Mouse (Mus musculus): ENCODE results near the gene Ndufs6. TPM values are rescaled to one million over a fixed set of nuclear protein-coding genes. Genes with fewer than 3 reads are reported as not detected.
A peak's percentile ranks its signal among the peaks of the same experiment; 100 is the strongest.

Ndufs6 gene
- total RNA-seq, 2 experiments from 2014 or later = 257 to 408 TPM

DNA sequence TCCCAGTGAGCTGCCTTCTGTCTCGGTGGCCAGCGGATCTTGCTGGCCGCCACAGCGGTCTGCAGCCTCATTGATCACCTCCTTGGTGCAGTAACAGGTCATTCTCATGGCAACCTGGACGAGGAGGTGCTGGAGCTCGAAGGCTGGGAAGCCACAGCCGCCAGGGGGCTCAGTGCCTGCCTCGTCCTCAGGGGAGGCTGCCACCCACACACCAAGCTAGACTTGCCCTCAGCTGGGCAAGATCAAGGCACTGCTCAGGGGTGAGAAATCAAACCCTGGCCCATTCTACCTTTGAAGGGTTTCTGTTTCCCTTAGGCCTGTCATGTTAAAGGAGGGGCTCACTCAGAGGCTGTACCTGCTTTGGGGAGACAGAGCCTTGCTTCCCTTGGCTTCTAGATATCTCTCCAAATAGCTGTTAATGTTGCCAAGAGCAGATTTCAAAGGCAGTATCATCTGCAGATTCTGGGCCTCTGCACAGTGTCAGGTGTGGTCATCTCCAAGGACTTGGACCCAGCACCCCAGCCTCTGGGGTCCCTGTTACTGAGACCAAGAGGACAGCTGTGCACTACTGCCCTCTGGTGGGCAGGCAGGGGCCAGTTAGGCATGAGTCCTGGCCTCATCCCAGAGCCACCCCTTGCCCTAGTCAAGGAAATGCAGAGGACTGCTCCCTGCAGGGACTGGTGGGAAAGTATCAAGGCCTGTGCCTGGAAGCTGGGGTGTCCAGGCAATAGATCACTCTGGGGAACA, 18.0 kb downstream of the Ndufs6 start:
- peak; percentile 41 to 52 for DNase-seq (ENCODE audit: low spot score in 2 of 2)

DNA sequence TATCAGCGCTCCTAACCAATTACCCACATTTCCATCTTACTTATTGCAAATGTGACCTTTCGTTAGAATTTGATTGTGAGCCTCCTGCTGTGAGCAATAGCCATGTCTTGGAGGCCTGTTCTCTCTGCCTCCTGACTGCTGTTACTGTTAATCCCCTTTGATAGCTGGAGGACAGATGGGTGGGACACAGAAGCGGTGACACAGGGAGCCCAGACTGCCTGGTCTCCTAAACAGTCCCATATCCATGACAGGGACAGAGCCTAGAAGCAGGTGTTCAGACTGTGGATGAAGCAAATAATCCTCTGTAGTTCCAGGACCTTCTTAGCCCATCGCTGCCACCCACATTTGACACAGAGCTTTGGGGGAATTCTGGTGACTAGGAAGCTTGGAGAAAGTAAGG, 21.9 kb downstream of the Ndufs6 start:
- no peak for DNase-seq (ENCODE audit: low spot score in 2 of 2)

DNA sequence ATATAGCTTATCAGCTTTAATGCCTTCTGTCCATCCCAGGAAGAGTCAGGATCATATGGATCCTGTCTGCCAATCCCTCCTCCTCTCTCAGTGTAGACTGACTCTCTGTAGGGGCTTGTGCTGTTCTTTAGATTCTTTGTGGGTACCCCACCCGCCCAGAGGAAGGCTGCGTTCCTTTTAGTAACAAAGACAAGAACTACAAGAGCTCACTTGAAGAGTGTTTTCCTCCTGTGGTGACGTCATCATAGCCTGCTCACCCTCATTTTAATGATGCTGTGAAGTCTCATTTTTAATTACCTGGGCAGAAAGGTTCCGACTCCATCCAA, 22.3 kb downstream of the Ndufs6 start:
- no peak for DNase-seq (ENCODE audit: low spot score in 2 of 2)

DNA sequence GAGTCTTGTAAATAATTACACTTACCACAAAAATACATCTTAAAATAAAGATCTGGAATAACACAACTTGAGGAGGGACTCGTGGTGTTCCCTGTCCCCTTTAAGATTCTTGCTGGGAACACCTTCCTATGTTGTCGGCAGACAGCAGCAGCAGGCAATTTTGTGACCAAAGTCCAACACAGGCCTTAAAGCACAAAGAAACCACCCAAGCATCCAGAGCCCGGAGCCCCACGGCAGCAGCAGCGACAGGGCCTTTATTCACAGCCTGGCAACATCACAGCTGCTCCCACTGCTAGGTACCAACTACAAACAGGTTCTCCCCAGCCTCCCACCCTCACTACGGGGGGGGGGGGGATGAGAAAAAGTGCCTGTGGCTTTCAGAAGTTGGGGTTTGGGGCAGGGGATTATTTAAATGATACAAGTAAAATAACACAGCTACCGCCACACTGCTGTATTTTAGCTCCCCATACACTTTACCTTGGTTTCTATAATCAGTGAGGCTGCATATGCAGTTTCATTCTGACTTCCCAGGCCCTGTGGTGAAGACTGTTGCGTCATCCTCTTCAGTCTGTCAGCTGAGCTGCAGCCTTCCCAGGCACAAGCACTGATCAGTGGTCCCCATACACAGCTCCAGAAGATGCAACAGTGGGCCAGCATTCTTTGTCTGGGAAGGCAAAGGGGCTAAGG, 22.8 kb downstream of the Ndufs6 start:
- no peak for DNase-seq (ENCODE audit: low spot score in 2 of 2)

DNA sequence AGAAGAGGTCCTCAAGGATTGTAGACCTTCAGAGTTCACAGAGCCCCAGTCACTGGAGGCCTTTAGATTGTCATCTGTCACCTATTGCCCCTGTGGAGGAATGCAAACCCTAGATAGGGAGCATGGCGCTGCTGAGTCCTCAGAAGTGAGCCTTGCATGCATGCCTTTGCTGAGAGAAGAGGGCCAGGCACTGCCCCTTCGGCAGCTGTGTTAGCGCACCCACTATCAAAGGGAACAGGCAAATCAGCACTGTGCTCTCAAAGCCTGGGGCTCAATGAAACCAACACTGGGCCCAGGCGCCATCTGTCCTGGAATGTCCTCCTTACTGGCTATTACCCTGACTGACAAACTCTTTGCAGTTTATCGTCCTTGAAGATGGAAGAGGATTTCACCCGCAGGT, 23.6 kb downstream of the Ndufs6 start:
- DNase-seq (ENCODE audit: low spot score in 2 of 2) = no peak

DNA sequence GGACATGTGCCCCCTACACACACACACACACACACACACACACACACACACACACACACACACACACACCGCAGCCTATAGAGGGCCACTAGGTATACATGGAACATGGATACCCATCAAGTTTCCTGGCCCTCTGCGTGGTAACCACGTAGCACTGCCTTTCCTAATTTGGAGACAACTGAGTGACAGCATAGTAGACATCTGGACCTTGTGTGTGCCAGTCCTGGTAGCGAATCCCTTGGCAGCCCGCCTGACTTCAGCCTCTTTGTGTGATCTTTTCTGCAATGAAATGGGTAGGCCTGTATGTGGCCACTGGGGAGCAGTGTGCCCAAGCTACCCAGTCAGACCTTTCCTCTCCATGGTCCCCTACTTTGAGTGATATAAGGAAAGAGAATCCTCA, 29.0 kb downstream of the Ndufs6 start:
- no peak for DNase-seq (ENCODE audit: low spot score in 2 of 2)

DNA sequence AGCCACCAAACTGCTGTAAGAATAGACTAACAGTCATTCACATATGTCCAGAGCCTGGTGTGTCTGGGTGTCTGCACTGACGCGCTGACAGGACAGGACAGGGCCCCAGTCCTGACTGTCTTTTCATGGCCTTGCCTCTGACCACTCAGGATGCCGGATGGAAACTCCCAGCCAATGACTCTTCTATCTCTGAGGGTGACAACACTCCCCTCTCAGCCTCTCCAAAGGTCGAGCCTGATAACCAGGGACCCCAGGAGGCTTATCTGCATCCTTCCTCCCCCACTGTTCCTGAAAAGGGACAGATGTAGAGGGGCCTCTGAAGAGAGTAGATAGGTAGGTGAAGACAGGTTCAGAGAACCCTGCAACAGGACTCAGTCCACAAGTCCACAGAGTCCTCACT, 29.6 kb downstream of the Ndufs6 start:
- DNase-seq (ENCODE audit: low spot score in 2 of 2) = no peak

DNA sequence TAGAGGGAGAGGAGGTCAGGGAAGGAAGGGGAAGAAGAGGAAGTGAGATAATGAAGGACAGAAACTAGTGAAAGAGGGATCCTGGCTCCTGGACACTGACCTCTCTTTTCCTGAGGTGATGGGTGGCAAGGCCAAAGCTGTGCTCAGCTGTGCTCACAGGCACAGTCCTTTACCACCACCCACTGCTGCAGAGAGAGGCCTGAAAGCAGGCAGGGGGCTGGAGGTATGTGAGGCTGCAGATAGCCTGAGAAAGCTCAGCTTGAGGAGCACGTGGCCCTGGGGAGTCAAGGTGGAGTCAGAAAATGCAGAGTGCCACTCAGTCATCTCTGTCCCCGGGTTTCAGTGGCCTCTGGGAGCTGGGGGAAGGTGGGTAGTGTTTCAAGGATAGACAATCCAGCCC, 37.2 kb downstream of the Ndufs6 start:
- DNase-seq (ENCODE audit: low spot score in 2 of 2) = no peak

DNA sequence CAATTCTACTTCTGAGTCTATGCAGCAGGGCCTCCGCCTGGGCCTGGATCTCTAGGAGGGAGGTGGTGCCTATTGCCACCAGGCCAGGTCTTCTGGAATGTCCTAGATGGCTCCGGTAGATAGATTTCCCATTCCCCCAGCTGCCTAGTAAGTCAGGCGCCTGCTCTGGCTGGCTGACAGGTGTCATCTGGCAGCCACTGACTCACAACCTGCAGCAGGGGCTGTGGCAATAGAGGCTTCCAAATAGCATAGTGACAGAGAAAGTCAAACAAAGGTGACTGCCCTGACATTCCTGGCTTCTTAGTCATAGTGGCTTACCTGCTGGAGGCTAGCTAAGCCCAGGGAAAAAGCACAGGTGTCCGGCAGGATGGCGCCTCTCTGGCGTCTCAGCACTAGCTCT, 38.1 kb downstream of the Ndufs6 start:
- DNase-seq (ENCODE audit: low spot score in 2 of 2) = no peak

DNA sequence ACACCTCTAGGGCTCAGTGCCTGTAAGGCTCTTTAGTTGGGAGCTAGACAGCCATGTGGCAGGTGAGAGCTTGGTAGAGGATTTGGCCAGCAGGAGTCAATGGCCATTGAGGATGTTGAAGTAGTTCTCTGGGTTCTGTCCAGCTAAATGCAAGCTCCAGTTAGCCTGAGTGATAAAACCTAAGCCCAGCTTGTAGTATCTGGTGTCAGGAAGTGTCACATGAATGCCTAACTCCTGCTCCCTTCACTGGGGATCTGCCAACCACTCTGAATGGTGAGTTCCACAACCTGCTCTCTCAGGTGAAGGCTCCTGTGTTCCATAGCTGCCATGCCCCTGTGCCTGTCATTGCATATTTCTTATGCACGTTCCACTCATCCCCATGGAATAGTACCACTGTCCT, 44.8 kb downstream of the Ndufs6 start:
- no peak for DNase-seq (ENCODE audit: low spot score in 2 of 2)

DNA sequence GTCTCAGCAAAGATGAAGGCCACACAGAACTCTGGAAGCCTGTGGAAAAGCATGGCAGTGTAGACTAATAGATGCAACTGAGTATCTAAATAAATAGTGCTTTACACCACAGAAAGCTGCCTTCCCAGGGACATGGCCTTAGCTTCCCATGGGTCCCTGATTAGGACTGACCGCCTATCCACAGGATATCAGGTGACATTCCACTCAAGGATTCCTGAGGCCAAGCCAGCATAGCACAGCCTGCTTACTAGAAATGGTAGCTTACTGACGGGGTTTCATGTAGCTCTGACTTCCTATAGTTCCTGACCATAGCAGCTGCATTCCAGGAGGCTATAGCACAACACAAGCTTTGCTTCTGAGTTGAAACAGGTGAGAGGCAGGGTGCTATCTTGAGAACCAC, 45.9 kb downstream of the Ndufs6 start:
- no peak for DNase-seq (ENCODE audit: low spot score in 2 of 2)

DNA sequence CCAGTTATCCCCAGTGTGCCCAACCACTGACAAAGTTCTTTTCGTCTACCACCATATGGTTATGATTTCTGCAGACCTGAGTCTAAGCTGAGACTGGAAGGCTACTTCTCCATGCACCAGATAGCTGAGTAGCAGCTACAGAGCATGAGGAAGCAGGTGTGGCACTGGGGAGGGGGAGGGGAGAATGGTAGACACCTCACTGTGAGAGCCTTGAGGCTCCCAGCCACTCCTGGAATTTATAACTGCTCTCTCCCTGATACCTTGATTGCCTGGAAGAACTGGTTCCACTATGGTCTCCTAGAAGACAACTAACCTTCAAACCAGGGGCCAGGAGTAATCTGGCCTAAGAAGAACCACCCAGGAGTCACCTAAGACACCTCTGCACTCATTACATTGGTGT, 49.1 kb downstream of the Ndufs6 start:
- DNase-seq (ENCODE audit: low spot score in 2 of 2) = no peak

DNA sequence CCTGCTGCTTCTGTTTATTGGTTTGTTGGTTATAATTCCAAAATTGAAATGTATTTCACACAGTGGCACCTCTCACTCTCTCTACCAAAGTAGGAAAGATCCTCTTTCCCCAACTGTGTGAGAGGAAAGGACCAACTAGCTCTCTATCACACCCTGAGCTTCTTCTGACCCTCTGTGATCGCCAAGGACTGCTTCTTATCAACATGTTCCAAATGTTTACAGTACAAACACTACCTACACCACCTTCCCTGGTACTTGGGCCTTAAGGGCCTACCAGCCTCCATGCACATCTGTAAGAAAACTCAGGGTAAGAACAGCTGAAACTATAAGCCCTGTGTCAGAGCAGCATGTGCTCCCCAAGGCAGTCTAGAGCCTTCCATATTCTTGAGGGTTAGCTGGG, 50.5 kb downstream of the Ndufs6 start:
- DNase-seq (ENCODE audit: low spot score in 2 of 2) = no peak

DNA sequence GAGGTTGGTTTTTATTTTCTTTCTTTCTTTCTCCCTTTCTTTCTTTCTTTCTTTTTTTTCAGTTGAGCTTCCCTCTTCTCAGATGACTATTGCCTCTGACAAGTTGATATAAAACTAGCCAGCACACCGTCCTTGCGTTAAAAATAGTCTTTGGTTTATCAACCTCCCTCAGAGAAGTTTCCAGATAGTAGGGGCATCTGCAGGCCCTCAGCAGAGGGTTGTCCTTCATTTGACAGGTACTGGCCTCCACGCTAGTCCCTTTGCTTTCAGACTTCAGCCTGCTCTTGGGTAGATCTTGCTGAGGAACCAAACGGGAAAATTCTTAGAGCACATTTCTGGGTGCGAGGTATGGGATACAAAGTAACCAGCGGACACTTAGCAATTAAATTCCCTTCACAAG, 51.0 kb downstream of the Ndufs6 start:
- no peak for DNase-seq (ENCODE audit: low spot score in 2 of 2)

DNA sequence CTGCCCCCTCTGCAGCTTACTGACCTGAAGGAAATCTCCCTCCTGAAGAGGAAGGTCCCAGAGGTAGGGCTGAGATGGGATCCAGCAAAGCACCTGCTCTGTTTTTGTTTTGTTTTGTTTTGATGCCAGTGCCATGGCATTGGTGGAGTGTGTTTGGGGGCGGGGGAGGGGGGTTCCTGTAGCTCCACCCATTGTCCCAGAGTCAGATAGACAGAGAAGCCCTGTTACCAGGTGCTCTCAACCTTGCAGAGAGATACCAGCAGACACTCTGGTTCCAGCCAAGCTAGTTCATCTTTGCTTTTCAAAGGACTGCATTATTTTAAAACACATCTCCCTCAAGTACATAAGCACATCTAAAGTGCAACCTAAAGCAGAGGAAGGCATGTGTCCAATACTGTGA, 54.8 kb downstream of the Ndufs6 start:
- no peak for DNase-seq (ENCODE audit: low spot score in 2 of 2)

DNA sequence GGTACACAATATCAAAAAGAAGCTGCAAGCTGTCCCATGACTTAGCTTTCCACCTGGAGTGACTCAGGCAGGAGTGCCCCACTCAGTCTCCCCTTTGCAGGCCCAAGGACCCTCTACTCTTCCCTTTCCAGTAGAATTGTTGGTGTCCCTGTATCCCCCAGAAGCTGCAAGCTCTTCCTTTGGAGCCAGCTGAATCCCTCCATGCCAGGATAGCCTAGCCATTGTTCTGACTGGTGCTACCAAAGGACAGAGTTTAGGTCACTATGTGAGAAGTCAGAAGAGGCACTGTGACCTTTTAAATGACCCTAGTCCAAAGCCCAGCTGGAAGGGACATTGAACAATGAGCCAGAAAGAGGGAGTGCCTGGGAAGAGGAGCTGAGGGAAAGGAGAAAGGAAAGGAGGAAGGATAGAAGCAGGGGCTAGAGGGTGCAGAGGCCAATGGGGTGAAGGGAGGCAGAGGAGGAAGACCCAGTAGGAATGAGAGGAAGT, 55.5 kb downstream of the Ndufs6 start:
- no peak for DNase-seq (ENCODE audit: low spot score in 2 of 2)

DNA sequence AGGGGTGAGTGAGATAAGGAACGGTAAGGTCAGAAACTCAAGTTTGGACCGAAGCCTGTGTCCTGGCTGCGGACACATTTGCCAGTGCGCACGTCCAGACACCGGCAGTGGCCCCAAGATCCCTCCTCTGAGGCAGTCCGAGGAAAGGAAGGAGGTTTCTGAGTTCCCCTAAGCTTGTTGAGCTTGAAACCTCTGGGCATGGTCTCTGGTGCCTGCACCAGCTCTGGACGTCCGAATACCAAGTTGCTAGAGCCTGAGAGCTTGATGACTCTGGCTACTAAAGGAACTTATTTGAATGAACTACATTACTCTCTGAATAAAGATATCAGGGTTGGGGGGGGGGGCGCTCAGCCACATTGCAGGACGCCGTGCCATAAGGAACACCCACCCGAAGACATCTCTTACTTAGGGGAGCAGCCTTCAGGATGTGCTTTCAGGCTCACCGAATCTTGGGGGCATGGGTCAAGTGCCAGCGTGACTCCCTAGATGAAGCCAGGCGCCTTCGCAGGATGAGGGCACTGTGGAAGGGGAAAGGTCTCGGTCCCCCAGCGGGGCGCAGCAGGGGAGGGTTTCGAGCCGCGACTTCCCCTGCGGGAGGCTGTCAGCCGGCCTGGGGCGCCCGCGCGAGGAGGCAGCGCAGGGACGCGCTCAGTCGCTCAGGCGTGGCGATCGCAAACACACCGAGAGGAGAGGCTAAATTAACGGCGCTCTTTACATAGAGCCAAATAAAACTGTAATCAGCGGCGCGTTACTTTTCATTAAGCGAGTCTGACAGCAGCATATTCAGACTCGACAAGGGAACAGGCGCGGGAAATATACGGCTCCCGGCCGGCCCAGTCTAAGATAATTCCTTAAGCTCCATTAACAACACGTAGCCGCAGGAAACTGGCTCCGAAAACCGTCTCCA, 56.8 kb downstream of the Ndufs6 start:
- DNase-seq (ENCODE audit: low spot score in 2 of 2) = no peak

DNA sequence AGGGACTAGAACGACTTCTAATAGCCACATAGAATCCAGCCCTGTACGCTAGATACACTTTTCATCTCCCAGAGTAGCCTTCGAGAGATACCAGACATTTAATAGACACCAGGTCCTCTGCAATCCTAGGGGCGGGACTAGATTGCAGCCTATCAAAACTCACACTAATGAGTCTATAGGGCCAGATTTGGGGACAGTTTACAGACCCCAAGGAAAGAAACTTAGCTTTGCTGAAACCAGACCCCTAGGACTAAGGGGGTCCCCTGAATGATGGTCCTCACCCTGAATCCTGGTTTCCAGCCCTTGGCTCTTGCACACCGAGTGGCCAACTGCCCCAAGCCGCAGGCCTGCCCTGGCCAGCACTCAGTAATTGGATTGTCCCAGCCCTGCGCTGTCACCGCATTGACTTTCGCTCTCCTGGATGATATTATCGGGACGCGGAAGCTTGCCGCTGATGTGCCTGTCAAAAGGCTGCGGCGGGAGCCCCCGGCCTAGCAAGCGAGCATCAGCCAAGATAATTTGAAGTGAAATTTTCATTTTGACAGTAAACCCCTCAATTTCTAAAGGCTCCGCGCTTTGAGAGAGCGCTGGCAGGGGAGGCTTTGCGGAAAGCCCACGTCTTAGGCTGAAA, 57.8 kb downstream of the Ndufs6 start:
- no peak for DNase-seq (ENCODE audit: low spot score in 2 of 2)

DNA sequence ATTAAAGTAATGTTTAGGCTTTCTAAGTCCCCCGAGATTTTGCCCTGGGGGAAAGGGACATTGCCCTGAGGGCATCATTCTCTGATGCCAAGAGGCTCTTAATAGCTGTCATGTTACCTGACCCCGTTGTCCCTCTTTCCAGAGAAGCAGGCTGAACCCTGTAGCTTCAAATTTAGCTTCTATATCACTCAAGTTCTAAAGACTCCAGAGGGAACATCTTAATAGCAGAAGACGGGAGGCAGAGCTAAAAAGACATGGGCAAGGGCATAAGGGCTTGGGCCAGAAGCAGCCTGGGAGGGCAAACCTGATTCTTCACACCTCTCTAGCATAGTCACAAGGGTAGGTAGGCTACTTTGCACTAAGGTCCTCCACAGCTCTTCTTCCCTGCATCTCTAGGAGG, 58.5 kb downstream of the Ndufs6 start:
- DNase-seq (ENCODE audit: low spot score in 2 of 2) = no peak

Data from adrenal gland, adult 18-20 months (tissue).